ENCODE assay signal across 10 mouse cellular contexts in the genomic region with DNA sequence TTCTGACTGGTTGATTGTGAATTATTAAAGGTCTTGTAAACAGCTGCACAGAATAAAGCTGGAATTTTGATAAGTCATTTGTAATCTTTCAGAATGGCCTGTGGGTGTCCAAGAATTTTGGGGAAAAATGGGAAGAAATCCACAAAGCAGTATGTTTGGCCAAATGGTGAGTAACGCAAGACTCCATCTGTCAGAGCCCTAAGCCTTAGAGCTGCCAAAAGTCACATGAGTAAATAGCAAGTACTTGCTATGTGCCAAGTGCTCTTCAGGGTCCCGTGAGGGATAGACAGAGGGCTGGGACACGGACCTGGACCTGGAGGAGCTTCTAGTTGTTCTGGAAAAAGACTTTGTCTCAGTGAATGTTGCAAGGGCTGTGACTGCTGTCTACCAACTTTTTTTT. TPM values are rescaled to one million over a fixed set of nuclear protein-coding genes. Genes with fewer than 3 reads are reported as not detected.
A peak's percentile ranks its signal among the peaks of the same experiment; 100 is the strongest.
DNase-seq lines count a peak whose midpoint lies in the region; ATAC-seq and TF ChIP-seq lines count a peak whose summit lies in the region.
"Had no signal": no experiment of that assay in that cellular context is flagged by ENCODE, and none has a peak within 500 bp of the region (broad histone marks: within the 10 kb centered on the region; RNA-seq: fewer than 3 reads in every experiment).

No protein-coding gene starts in this region.

- WGBS in forebrain, embryonic 16.5 days = 49% methylated on average over 3 of the region's 3 CpGs
- WGBS in heart, postnatal 0 days = 45% methylated on average over 3 of the region's 3 CpGs

- peaks cover 27% of the 10 kb centered on the region for H3K4me1 ChIP-seq in forebrain, embryonic 16.5 days (replicated peaks; ENCODE audit: control insufficient read depth, insufficient read depth, low read length)
- H3K4me1 ChIP-seq in heart, postnatal 0 days (ENCODE audit: control insufficient read depth, insufficient read depth) = 0 out of 2 replicates have a peak, but pooled peaks cover 4% of the 10 kb centered on the region
- H3K4me1 ChIP-seq: neural tube, embryonic 12.5 days had no signal

- H3K27me3 ChIP-seq in forebrain, embryonic 16.5 days (replicated peaks; ENCODE audit: control insufficient read depth, insufficient read depth, low read length) = no peaks in the 10 kb centered on the region
- no peaks in the 10 kb centered on the region for H3K27me3 ChIP-seq in heart, postnatal 0 days (ENCODE audit: control insufficient read depth, insufficient read depth, low read length)
- peaks cover 2% of the 10 kb centered on the region for H3K27me3 ChIP-seq in myocyte (ENCODE audit: control insufficient read depth, insufficient read depth, insufficient read length)
- H3K27me3 ChIP-seq: neural tube, embryonic 12.5 days had no signal

- no peak for TF ChIP-seq POLR2A in myocyte (IDR thresholded peaks at IDR 0.05; ENCODE audit: insufficient read length, low read depth)

- DNase-seq in kidney, postnatal 4 days = peak; percentile 17 to 45
- no peak for DNase-seq in kidney, postnatal 25 days
- peak; percentile 25 for DNase-seq in heart, postnatal 0 days (ENCODE audit: low spot score)
- DNase-seq in liver = no peak
- DNase-seq: thymus, postnatal 4 days had no signal

- peaks cover 3% of the 10 kb centered on the region; the same call in 1 of the 2 replicates for H3K9me3 ChIP-seq in forebrain, embryonic 16.5 days (ENCODE audit: control insufficient read depth, low read length)
- H3K9me3 ChIP-seq in heart, postnatal 0 days (replicated peaks; ENCODE audit: control insufficient read depth, low read length) = no peaks in the 10 kb centered on the region
- H3K9me3 ChIP-seq: neural tube, embryonic 12.5 days had no signal

- no peak overlapping the region for H3ac ChIP-seq in myocyte (ENCODE audit: control insufficient read depth, insufficient read length)

- ATAC-seq in forebrain, embryonic 16.5 days = peak; percentile 57
- ATAC-seq in heart, postnatal 0 days (ENCODE audit: insufficient read depth, low read depth) = peak; percentile 28; the same call in 1 of the 2 replicates
- ATAC-seq in megakaryocyte, adult 5-6 weeks (ENCODE audit: poor library complexity, severe bottlenecking) = no peak

- peaks cover 23% of the 10 kb centered on the region for H3K36me3 ChIP-seq in forebrain, embryonic 16.5 days (ENCODE audit: control insufficient read depth, insufficient read depth)
- peaks cover 20% of the 10 kb centered on the region for H3K36me3 ChIP-seq in heart, postnatal 0 days (replicated peaks; ENCODE audit: control insufficient read depth, insufficient read depth, low read length)
- no peaks in the 10 kb centered on the region for H3K36me3 ChIP-seq in myocyte (ENCODE audit: control insufficient read depth, insufficient read depth)

- TF ChIP-seq EP300 in heart, postnatal 0 days (IDR thresholded peaks at IDR 0.05; ENCODE audit: low read depth) = no peak

- no peak overlapping the region for H3K4me2 ChIP-seq in forebrain, embryonic 16.5 days (ENCODE audit: low read length)
- peak overlapping the region; percentile 29 for H3K4me2 ChIP-seq in heart, postnatal 0 days (ENCODE audit: low read depth, low read length)
- H3K4me2 ChIP-seq in myocyte (ENCODE audit: low read depth) = peak overlapping the region; percentile 58
- H3K4me2 ChIP-seq: neural tube, embryonic 12.5 days had no signal

- no peak overlapping the region for H3K4me3 ChIP-seq in forebrain, embryonic 16.5 days (replicated peaks; ENCODE audit: low read length)
- no peak overlapping the region for H3K4me3 ChIP-seq in heart, postnatal 0 days (ENCODE audit: low read depth, low read length)
- H3K4me3 ChIP-seq in myocyte = no peak overlapping the region
- H3K4me3 ChIP-seq: neural tube, embryonic 12.5 days had no signal

- no peak overlapping the region for H3K9ac ChIP-seq in forebrain, embryonic 16.5 days (replicated peaks; ENCODE audit: low read depth, low read length)
- H3K9ac ChIP-seq in heart, postnatal 0 days (replicated peaks; ENCODE audit: low read depth, low read length) = no peak overlapping the region
- H3K9ac ChIP-seq: neural tube, embryonic 12.5 days had no signal

- peak overlapping the region; percentile 93 for H3K27ac ChIP-seq in forebrain, embryonic 16.5 days (ENCODE audit: low read length)
- H3K27ac ChIP-seq in heart, postnatal 0 days (ENCODE audit: low read depth) = peak overlapping the region; percentile 74
- H3K27ac ChIP-seq: neural tube, embryonic 12.5 days had no signal

- H3K79me2 ChIP-seq in myocyte (ENCODE audit: control insufficient read depth, insufficient read depth) = no peaks in the 10 kb centered on the region

- no peak for TF ChIP-seq CTCF in heart, postnatal 0 days (IDR thresholded peaks at IDR 0.05; ENCODE audit: low read depth)

TF ChIP-seq in myocyte, 11 proteins besides CTCF, POLR2A, EP300 and RAD21:
- TF ChIP-seq MYOG (IDR thresholded peaks at IDR 0.05; ENCODE audit: control insufficient read depth in 1 of 3, insufficient read depth in 1 of 3, insufficient read length in 2 of 3, low read depth in 2 of 3) (no peak), MAX (IDR thresholded peaks at IDR 0.05; ENCODE audit: low read depth) (no peak), E2F4 (IDR thresholded peaks at IDR 0.05; ENCODE audit: insufficient read depth) (no peak), POLR2AphosphoS2 (IDR thresholded peaks at IDR 0.05; ENCODE audit: insufficient read length, low read depth) (no peak), REST (IDR thresholded peaks at IDR 0.05; ENCODE audit: insufficient read depth, insufficient read length) (no peak), USF1 (IDR thresholded peaks at IDR 0.05; ENCODE audit: low read depth) (no peak), TCF12 (IDR thresholded peaks at IDR 0.05; ENCODE audit: insufficient read depth, poor library complexity, severe bottlenecking) (no peak)
TF ChIP-seq in myocyte: peak in this region for 0.

RNA-seq across cellular contexts. Expression of gene Mybphl, which starts 36.8 kb away (rescaled TPM):
- 0.16 TPM in 1 of 2 replicates, not detected in the other for polyA plus RNA-seq in forebrain, embryonic 16.5 days (2015; fragmentation: Nextera tagmentation; extraction: Ambion mirVana)
- 49.3 and 60.6 TPM in 2 replicates for total RNA-seq in heart, postnatal 0 days (2014; rRNA removed; ENCODE audit: low replicate concordance)
- polyA plus RNA-seq in heart, postnatal 0 days (2015; fragmentation: Nextera tagmentation; extraction: Ambion mirVana) = 90.0 and 123 TPM in 2 replicates
- not detected for polyA plus RNA-seq in myocyte (2012; fragmentation: generic; extraction: Trizol)
- total RNA-seq in megakaryocyte, adult 5-6 weeks (2015) = not detected in 2 replicates
- not detected in 2 replicates for total RNA-seq in megakaryocyte, adult 5-6 weeks (2017)
- polyA plus RNA-seq: limb, embryonic 11.5 days had no signal

RNA-seq across cellular contexts. Expression of gene Sort1, which starts 44.0 kb away (rescaled TPM):
- 19.5 and 22.6 TPM in 2 replicates for polyA plus RNA-seq in forebrain, embryonic 16.5 days (2015; fragmentation: Nextera tagmentation; extraction: Ambion mirVana)
- 33.5 and 34.4 TPM in 2 replicates for total RNA-seq in heart, postnatal 0 days (2014; rRNA removed; ENCODE audit: low replicate concordance)
- polyA plus RNA-seq in heart, postnatal 0 days (2015; fragmentation: Nextera tagmentation; extraction: Ambion mirVana) = 6.7 and 7.4 TPM in 2 replicates
- polyA plus RNA-seq in myocyte (2012; fragmentation: generic; extraction: Trizol) = 6.0 TPM
- total RNA-seq in megakaryocyte, adult 5-6 weeks (2015) = 80.7 and 83.8 TPM in 2 replicates
- 76.4 and 87.8 TPM in 2 replicates for total RNA-seq in megakaryocyte, adult 5-6 weeks (2017)

RNA-seq across cellular contexts. Expression of gene Psrc1, which starts 55.7 kb away (rescaled TPM):
- 29.0 and 29.2 TPM in 2 replicates for polyA plus RNA-seq in forebrain, embryonic 16.5 days (2015; fragmentation: Nextera tagmentation; extraction: Ambion mirVana)
- 8.4 and 17.5 TPM in 2 replicates for total RNA-seq in heart, postnatal 0 days (2014; rRNA removed; ENCODE audit: low replicate concordance)
- 5.0 and 5.4 TPM in 2 replicates for polyA plus RNA-seq in heart, postnatal 0 days (2015; fragmentation: Nextera tagmentation; extraction: Ambion mirVana)
- polyA plus RNA-seq in myocyte (2012; fragmentation: generic; extraction: Trizol) = 16.5 TPM
- 11.9 and 12.2 TPM in 2 replicates for total RNA-seq in megakaryocyte, adult 5-6 weeks (2015)
- total RNA-seq in megakaryocyte, adult 5-6 weeks (2017) = 12.8 and 15.4 TPM in 2 replicates

Comparison
In these comparisons a context has a peak if more than half of its experiments do, and no peak if none do; other contexts are left out.
1. DNase-seq: peak in kidney, postnatal 4 days (2 of 2) and heart, postnatal 0 days (single experiment); none in kidney, postnatal 25 days (0 of 2) and liver (single experiment).
2. RNA of gene Mybphl, which starts 36.8 kb away (polyA plus RNA-seq): 90.0 to 123 TPM in heart, postnatal 0 days; 0.16 TPM in forebrain, embryonic 16.5 days and not detected in myocyte (single experiment); every median in the first group is over 10 times any median in the second.